Mouse (Mus musculus) midbrain, embryonic 11.5 days (tissue): Measurements from ENCODE around the gene Mdfic. TPM values are rescaled to one million over a fixed set of nuclear protein-coding genes. Genes with fewer than 3 reads are reported as not detected.

Source experiments
- ATAC-seq: fragments of 200-750 bp; cut with Nextera tagmentation; 2 replicates; pipeline ENCODE4 v1.8.0; 2017; ENCODE audit warnings: moderate TSS enrichment, moderate library complexity; ENCODE audit not compliant: low FRiP score
- DNase-seq: peaks from one replicate; pipeline ENCODE4 v3.0.0; 2015; ENCODE audit warnings: low spot score; ENCODE audit errors: missing footprints
- H3K27ac ChIP-seq: fragments of 300-500 bp; sonication (generic); 2 replicates; pipeline ENCODE4 v1.5.1; 2014; ENCODE audit warnings: low read depth, low read length
- H3K27me3 ChIP-seq: fragments of 300-500 bp; sonication (generic); 2 replicates; pipeline ENCODE4 v1.6.1; 2014; ENCODE audit warnings: mild to moderate bottlenecking, low read length, moderate library complexity, mixed read lengths; ENCODE audit not compliant: control insufficient read depth, insufficient read depth
- H3K36me3 ChIP-seq: fragments of 300-500 bp; sonication (generic); 2 replicates; pipeline ENCODE4 v1.6.1; 2014; ENCODE audit warnings: mild to moderate bottlenecking, low read length, moderate library complexity, mixed read lengths; ENCODE audit not compliant: control insufficient read depth, insufficient read depth
- H3K4me1 ChIP-seq: fragments of 300-500 bp; sonication (generic); 2 replicates; pipeline ENCODE4 v1.6.1; 2014; ENCODE audit warnings: low read length; ENCODE audit not compliant: control insufficient read depth, insufficient read depth
- H3K4me2 ChIP-seq: fragments of 300-500 bp; sonication (generic); 2 replicates; pipeline ENCODE4 v1.6.1; 2014; ENCODE audit warnings: mild to moderate bottlenecking, moderate library complexity
- H3K4me3 ChIP-seq: fragments of 300-500 bp; sonication (generic); 2 replicates; pipeline ENCODE4 v1.5.1; 2014; ENCODE audit warnings: low read depth, low read length
- H3K9ac ChIP-seq: fragments of 300-500 bp; sonication (generic); 2 replicates; pipeline ENCODE4 v1.6.1; 2014; ENCODE audit warnings: low read length
- H3K9me3 ChIP-seq: fragments of 300-500 bp; sonication (generic); 2 replicates; pipeline ENCODE4 v1.6.1; 2016; ENCODE audit warnings: low read length; ENCODE audit not compliant: control insufficient read depth
- WGBS: fragments of 180-500 bp; shearing (Covaris S2); extraction: QIAGEN DNeasy Blood & Tissue Kit; methylation state at CpG from one replicate; pipeline ENCODE4 v1.1.7; 2014; 5-methylcytosine and 5-hydroxymethylcytosine counted together
- polyA plus RNA-seq: library from polyadenylated mRNA; unstranded; fragments of >200 nt; fragmentation: Nextera tagmentation; extraction: Ambion mirVana; gene quantifications from 2 replicates; pipeline ENCODE4 v1.2.1, GENCODE M21; 2014

The Mdfic gene
- polyA plus RNA-seq, 1 experiment from 2014 or later: 7.0 TPM

GRCm38 (mm10) chr6:15730666-15731065 is 10.2 kb downstream of the Mdfic start:
- Histone ChIP-seq H3K4me2 (no peak overlapping the region), H3K27me3 (no peaks in the 10 kb centered on the region), H3K27ac (no peak overlapping the region), H3K4me1 (no peaks in the 10 kb centered on the region), H3K36me3 (no peaks in the 10 kb centered on the region), H3K9me3 (no peaks in the 10 kb centered on the region), H3K9ac (no peak overlapping the region), H3K4me3 (no peak overlapping the region)
- ATAC-seq: no peak
- DNase-seq: no peak
- WGBS: 91% methylated on average over 4 of the region's 4 CpGs

- no peak overlapping the region for H3K4me2 ChIP-seq
- 81% methylated on average over 7 of the region's 7 CpGs for WGBS
- H3K36me3 ChIP-seq: no peaks in the 10 kb centered on the region
- H3K9me3 ChIP-seq: no peaks in the 10 kb centered on the region
- H3K9ac ChIP-seq: no peak overlapping the region
- no peaks in the 10 kb centered on the region for H3K27me3 ChIP-seq
- H3K27ac ChIP-seq: no peak overlapping the region
- DNase-seq (no peak), ATAC-seq (no peak)
- H3K4me3 ChIP-seq: no peak overlapping the region
- no peaks in the 10 kb centered on the region for H3K4me1 ChIP-seq
Observed at GRCm38 (mm10) chr6:15731452-15731851, 11.0 kb downstream of the Mdfic start.

GRCm38 (mm10) chr6:15737312-15737911 is 17.0 kb downstream of the Mdfic start:
- Histone ChIP-seq H3K27me3 (no peaks in the 10 kb centered on the region), H3K36me3 (no peaks in the 10 kb centered on the region), H3K4me3 (no peak overlapping the region), H3K9me3 (no peaks in the 10 kb centered on the region), H3K4me1 (no peaks in the 10 kb centered on the region), H3K9ac (no peak overlapping the region), H3K4me2 (no peak overlapping the region), H3K27ac (no peak overlapping the region)
- 88% methylated on average over 8 of the region's 8 CpGs for WGBS
- DNase-seq (no peak), ATAC-seq (no peak)

GRCm38 (mm10) chr6:15738331-15738943 is 18.0 kb downstream of the Mdfic start:
- H3K9me3 ChIP-seq: no peaks in the 10 kb centered on the region
- no peaks in the 10 kb centered on the region for H3K36me3 ChIP-seq
- H3K4me3 ChIP-seq: no peak overlapping the region
- H3K27ac ChIP-seq: no peak overlapping the region
- no peaks in the 10 kb centered on the region for H3K27me3 ChIP-seq
- no peak for ATAC-seq
- WGBS: 86% methylated on average over 5 of the region's 5 CpGs
- H3K4me1 ChIP-seq: no peaks in the 10 kb centered on the region
- no peak overlapping the region for H3K9ac ChIP-seq
- no peak for DNase-seq
- no peak overlapping the region for H3K4me2 ChIP-seq

GRCm38 (mm10) chr6:15739132-15739531 is 18.7 kb downstream of the Mdfic start:
- Histone ChIP-seq H3K9me3 (no peaks in the 10 kb centered on the region), H3K9ac (no peak overlapping the region), H3K4me2 (no peak overlapping the region), H3K36me3 (no peaks in the 10 kb centered on the region), H3K4me1 (no peaks in the 10 kb centered on the region), H3K27ac (no peak overlapping the region), H3K4me3 (no peak overlapping the region), H3K27me3 (no peaks in the 10 kb centered on the region)
- ATAC-seq (no peak), DNase-seq (no peak)
- WGBS: 86% methylated on average over 3 of the region's 3 CpGs

- Histone ChIP-seq H3K27ac (no peak overlapping the region), H3K9ac (no peak overlapping the region), H3K4me3 (no peak overlapping the region), H3K4me2 (no peak overlapping the region), H3K4me1 (no peaks in the 10 kb centered on the region), H3K36me3 (no peaks in the 10 kb centered on the region), H3K27me3 (no peaks in the 10 kb centered on the region), H3K9me3 (no peaks in the 10 kb centered on the region)
- no peak for DNase-seq
- WGBS: 82% methylated on average over 6 of the region's 6 CpGs
- no peak for ATAC-seq
Observed at GRCm38 (mm10) chr6:15742591-15743149, 22.2 kb downstream of the Mdfic start.

GRCm38 (mm10) chr6:15743291-15743792 is 22.9 kb downstream of the Mdfic start:
- 81% methylated on average over 8 of the region's 8 CpGs for WGBS
- Histone ChIP-seq H3K27ac (no peak overlapping the region), H3K9me3 (no peaks in the 10 kb centered on the region), H3K4me1 (no peaks in the 10 kb centered on the region), H3K4me2 (no peak overlapping the region), H3K36me3 (no peaks in the 10 kb centered on the region), H3K9ac (no peak overlapping the region), H3K4me3 (no peak overlapping the region), H3K27me3 (no peaks in the 10 kb centered on the region)
- no peak for ATAC-seq
- no peak for DNase-seq

- no peaks in the 10 kb centered on the region for H3K4me1 ChIP-seq
- DNase-seq (no peak), ATAC-seq (no peak)
- H3K9me3 ChIP-seq: no peaks in the 10 kb centered on the region
- no peak overlapping the region for H3K27ac ChIP-seq
- H3K36me3 ChIP-seq: no peaks in the 10 kb centered on the region
- no peak overlapping the region for H3K4me2 ChIP-seq
- no peaks in the 10 kb centered on the region for H3K27me3 ChIP-seq
- H3K4me3 ChIP-seq: no peak overlapping the region
- WGBS: 82% methylated on average over 6 of the region's 6 CpGs
- H3K9ac ChIP-seq: no peak overlapping the region
Observed at GRCm38 (mm10) chr6:15743793-15744192, 23.3 kb downstream of the Mdfic start.

- H3K36me3 ChIP-seq: no peaks in the 10 kb centered on the region
- no peaks in the 10 kb centered on the region for H3K4me1 ChIP-seq
- no peak overlapping the region for H3K4me3 ChIP-seq
- no peak for DNase-seq
- H3K4me2 ChIP-seq: no peak overlapping the region
- no peaks in the 10 kb centered on the region for H3K9me3 ChIP-seq
- H3K27me3 ChIP-seq: no peaks in the 10 kb centered on the region
- WGBS: 65% methylated on average over 6 of the region's 6 CpGs
- no peak overlapping the region for H3K27ac ChIP-seq
- no peak for ATAC-seq
- no peak overlapping the region for H3K9ac ChIP-seq
Observed at GRCm38 (mm10) chr6:15745313-15745712, 24.9 kb downstream of the Mdfic start.
